Mouse (Mus musculus): ENCODE data around the gene Synj2.
"Not testable (repeated sequence)": the region's sequence is repeated elsewhere in the genome, so short reads cannot be mapped to it uniquely, and the experiment has no call there.

Gene Synj2

DNA sequence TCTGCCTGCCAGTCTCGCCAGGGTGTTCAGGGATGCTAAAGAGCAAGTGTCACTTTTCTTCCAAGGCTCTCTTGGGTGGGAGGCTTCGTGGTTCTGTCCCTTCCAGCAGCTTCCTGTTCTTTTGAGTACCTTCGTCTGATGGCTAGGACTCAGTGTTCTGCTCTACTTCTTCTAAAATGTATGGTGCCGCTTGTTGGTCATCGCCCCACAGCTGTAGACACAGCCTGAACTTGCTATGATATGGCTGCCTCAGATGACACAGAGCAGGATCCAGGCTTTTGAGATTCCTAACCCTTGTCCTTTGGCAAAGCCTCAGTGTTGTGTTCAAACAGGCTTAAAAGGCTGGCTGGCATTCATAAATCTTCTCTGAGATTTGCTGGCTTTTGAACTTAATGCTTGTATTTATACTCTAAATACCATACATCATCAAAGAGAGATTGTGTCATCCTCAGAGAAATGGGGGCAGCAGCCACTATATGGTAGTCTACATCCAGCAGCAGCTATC lies 58.0 kb downstream of the Synj2 start:
- no peak for DNase-seq (ENCODE audit: low read depth, low spot score)

DNA sequence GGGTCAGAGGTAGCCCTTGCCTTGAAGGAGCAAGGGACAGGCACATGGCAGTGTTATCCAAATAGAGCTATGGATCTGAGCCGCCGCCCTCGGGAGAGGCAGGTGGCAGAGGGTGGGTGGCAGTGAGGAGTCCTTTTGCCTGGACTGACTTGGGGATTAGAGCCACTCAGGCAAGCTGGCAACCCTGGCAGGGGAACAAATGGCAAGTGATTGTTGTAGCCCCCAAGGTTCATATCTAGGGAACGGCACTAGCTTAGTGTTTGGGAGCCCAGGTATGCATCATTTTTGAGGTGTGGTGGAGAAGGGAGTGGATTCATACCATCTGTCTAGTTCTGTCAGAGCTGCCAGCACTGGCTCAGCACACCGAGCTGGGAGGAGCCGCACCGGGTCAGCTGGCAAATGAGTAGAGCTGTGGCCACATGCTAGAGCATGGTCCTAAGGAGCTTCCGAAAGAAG lies 59.8 kb downstream of the Synj2 start:
- DNase-seq (ENCODE audit: low read depth, low spot score) = no peak

DNA sequence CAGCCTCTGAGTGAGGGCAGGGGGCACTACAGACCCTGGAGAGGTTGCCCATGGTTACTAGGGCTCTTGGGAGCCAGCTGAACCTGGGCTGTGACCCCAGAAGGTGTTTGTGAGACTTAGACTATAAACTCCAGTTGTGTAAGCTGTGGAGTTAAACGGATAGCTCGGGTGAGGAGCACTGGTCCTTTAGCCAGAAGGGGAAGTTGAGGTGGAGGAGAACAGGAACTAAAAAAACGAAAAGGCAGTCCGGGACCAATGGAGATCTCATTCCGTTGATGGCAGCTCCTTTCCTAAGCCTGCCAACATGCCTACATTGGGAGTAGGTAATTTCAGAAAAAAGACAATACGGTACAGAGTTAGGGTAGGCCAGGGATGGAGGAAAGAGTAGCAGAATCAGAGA lies 60.3 kb downstream of the Synj2 start:
- DNase-seq (ENCODE audit: low read depth, low spot score) = no peak

DNA sequence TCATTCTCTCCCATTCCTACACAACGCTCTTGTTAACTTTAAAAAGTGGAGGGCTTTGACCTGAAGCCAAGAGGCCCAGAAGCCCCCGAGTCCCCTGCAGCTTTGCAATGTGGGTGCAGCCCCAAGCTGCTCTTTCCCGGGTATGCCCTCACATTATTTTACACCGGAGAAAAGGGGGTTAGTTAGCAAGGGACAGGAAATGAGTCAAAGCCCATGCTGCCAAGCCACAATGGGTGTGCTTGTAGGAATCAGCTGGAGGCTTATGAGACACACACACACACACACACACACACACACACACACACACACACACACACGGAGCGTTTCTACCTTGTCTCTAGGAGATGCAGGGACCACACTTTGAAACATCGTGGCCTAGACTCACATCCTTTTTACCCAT lies 60.8 kb downstream of the Synj2 start:
- no peak for DNase-seq (ENCODE audit: low read depth, low spot score)

DNA sequence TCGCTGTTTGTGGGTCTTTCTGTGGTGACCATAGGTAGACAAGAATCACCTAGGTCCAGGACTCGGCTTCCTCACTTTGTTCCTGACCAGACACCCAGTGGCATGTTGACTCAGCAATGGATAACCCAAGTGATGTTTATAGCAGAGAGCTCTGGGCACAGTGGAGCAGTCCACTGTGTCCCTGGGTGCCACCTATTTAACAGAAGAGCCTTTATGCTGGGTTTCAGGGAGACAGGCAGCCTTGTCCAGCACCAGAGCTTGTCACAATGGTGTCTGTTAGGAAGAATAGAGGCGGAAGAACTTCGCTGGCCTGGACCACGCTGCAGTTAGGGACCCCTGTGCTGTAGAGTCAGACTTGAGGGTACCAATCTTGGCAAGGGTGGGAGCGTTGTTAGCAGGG lies 61.5 kb downstream of the Synj2 start:
- no peak for DNase-seq (ENCODE audit: low read depth, low spot score)

DNA sequence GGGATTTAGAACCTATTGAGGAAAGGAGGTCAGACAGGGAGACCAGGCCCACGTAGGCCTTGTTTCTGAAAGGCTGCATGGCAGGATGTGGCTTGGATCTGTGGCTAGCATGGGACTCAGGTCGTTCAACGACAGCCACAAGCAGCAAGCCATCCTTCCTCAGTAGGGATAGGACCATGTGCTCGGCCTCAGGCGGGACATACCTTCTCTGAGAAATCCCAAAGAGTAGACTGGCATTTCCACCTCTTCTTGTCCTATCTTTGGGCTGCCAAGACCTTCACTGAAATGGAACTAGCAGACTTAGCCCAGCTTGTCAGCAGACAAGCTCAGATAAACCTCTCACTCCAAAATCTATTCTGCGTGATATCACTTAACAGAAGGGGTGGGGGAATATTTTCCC lies 62.6 kb downstream of the Synj2 start:
- no peak for DNase-seq (ENCODE audit: low read depth, low spot score)

DNA sequence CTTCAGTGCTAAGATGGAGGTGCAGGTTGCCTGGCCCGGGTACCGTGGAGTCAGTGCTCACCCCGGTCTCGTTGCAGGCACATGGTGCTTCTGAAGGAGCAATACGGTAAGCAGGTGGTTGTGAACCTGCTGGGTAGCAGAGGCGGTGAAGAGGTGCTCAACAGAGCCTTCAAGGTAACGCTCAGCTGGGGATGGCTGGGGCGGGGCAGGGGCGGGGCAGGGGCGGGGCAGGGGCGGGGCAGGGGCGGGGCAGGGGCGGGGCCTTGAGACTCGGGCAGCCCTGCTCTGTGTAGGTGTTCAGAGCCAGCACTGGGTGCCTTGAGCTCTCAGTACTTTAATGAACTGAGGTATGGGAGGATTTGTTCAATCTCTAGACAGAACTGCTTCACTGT lies 64.2 kb downstream of the Synj2 start:
- no peak for DNase-seq (ENCODE audit: low read depth, low spot score)

DNA sequence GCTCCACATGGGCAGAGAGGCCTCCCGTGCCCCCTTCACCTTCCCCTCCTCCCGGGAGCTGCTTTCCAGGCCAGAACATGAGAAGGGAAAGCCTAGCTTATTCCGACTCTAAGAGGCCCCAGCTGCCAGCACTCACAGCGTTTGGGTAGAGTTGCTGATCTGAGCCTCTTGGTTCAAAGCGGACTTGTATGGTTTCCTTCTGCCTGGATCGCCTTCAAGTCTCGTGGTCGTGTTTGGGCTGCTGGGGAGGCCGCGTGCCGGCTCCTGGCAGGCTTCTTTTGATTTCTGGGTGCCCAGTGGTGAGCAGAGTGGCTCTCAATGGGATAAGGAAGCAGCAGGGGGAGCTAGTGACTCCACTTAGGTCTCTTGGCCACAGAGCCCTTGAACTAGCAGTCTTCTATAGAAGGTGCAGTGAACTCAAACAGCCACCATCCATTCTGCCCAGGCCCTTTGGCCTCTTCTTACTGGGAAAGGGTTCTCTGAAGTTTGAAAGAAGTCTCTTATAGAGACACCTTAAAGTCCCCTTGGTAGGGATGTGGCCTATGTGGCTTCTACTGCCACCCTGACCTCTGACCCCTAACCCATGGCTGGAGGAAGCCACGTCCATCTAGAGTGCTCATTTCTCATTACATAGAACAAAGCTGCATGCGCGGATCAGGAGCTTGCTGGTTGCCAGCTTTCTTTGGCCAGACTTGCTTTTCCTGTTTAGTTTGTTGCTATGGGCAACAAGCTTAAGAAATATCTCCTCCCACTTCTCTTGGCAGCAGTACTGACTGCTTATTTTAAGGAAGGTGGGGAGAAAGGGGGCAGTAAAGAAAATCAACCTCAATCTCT lies 64.8 kb downstream of the Synj2 start:
- no peak for DNase-seq (ENCODE audit: low read depth, low spot score)

DNA sequence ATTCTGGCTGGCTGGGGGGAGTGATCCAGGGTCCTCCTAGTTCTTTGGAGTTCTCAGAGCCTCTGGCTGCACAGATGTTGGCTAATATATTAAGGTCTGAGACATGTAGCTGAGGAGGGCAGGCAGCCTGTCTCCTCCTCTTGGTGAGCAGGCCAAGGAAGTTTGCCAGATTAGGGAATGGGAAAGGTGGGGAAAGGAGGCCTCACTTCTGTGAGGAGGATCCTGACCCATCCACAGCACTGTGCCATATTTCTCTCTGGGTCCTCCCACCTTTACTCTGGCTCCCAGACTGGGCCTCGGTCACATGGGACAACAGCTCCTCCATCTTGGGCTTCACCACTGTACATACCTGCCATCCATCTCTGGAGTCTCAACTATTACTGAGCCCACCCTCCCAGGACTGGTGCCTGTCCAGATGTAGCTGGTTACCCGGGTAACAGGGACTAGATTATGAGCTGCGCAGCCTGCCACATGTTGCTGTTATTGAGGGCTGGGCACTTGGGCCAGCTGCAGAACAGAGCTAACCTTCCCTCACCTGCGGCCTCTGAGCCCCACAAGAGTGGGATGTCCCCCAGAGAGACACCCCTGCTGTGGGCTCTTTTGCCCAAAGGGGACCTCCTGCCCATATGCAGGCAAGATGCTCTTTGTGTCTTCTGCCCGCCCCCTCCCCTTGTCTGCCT lies 66.2 kb downstream of the Synj2 start:
- no peak for DNase-seq (ENCODE audit: low read depth, low spot score)

DNA sequence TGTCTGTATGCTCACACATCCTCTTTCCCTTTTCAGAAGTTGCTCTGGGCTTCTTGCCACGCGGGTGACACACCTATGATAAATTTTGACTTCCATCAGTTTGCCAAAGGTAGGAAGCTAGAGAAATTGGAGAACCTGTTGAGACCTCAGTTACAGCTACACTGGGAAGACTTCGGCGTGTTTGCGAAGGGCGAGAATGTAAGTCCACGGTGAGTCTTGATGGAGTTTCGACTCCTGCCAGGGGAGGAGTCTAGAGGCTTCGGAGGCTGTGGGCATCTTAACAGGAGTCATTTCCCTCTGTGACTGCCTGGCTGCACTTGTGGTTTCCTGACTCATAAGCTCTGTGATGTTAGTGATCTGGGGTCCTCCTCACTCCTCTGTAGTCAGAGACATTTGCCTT lies 66.8 kb downstream of the Synj2 start:
- DNase-seq (ENCODE audit: low read depth, low spot score) = no peak

DNA sequence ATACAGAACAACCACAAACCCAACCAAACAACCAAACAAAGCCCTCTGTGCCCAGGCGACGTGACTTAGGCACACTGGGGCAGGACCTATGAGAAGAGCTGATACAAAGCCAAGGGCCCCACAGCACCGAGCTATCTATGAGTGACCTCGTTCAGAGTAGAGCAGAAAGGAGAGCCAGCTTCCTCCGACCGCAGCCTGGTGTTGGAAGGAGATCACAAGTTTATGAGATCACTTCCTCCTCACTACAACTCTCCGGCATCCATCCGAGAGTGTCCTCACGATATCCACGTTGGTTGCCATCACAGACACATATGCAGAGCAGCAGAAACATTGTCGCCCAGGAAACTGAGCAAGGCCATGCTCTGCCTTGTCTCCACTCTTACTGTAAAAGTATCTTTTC lies 67.5 kb downstream of the Synj2 start:
- no peak for DNase-seq (ENCODE audit: low read depth, low spot score)

DNA sequence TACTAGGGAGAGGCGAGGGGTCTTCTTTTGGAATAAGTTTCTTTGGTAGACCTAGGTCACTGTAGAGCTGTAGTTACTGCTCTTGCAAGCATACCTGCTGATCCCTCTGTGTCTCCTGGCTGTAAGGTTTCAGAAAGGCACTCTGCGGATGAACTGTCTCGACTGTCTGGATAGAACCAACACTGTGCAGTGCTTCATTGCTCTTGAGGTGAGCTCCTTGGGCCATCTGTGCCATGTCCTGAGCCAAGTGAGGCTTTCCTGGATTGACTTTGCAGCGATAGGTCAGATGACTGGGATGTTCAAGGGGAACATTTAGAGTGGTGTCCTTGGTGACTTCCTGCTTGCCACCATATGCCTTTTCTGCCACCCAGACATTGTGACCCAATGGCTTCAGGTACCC lies 68.5 kb downstream of the Synj2 start:
- no peak for DNase-seq (ENCODE audit: low read depth, low spot score)

DNA sequence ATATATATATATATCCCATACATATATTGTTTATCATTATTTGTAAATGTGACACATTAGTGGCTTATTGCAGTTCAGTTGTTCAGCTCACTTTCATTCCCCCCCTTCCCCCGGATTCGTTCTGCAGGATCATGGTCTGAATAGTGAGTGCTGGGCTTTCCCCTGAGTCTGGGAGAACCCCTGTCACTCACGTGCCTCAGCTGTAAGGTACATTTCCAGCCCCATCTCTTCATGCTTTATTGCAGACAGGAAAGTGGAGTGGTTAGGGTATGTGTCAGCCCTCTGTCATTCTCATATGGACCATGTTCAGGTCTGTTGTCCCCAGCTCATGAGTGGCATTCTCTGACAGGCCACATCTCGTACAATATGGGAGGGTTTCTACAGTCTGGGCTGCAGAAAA lies 72.0 kb downstream of the Synj2 start:
- no peak for DNase-seq (ENCODE audit: low read depth, low spot score)

DNA sequence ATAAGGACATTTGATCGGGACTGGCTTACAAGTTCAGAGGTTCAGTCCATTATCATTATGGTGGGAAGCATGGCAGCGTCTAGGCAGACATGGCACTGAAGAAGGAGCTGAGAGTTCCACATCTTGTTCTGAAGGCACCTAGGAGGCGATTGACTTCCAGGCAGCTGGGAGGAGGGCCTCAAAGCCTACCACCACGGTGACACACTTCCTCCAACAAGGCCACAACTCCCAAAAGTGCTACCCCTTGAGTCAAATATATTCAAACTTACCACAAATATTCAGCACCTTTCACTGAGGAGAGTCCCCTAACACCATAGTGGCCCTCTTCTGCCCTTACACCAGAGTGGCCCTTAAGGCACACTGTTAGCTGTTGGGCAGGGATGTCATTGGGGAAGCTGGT lies 73.9 kb downstream of the Synj2 start:
- DNase-seq (ENCODE audit: low read depth, low spot score) = no peak

DNA sequence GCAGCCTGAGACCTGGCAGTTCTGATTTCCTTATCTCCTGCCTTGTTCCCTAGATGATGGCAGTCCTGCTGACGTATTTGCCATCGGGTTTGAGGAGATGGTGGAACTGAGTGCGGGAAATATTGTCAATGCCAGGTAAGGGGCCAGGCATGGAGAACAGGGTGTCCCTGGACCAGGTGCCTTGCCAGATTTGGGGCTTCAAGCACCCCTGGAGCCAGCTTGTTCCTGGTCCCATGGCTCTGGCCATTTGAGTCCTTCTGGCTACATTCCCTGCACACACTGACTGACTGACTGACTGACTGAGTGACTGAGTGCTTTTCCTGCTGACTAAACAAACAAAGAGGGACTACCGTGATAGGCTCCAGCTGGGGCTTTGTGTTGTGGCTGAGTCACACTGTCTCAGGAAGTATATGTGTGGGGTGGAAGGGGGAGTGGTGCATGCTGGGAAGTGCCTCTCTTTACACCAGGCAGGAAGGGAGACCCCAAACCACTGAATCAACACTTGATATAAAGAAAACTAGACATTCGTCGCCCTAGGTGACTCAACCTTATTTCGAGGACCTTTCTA lies 75.2 kb downstream of the Synj2 start:
- DNase-seq (ENCODE audit: low read depth, low spot score) = no peak

DNA sequence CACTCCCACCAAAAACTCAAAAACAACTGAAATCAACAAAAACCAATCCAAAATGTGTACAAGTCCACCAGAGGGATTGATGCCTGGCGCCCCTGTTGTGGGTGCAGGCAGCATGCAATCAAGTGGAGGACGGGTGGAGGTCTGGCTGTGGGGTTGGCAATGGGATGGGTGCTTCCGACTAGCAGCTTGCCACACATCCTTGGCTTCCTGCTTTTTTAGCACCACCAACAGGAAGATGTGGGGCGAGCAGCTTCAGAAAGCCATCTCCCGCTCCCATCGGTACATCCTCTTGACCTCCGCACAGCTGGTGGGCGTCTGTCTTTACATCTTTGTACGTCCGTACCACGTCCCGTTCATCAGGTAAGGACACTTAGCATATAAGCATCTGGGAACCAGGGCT lies 76.2 kb downstream of the Synj2 start:
- DNase-seq (ENCODE audit: low read depth, low spot score) = no peak

DNA sequence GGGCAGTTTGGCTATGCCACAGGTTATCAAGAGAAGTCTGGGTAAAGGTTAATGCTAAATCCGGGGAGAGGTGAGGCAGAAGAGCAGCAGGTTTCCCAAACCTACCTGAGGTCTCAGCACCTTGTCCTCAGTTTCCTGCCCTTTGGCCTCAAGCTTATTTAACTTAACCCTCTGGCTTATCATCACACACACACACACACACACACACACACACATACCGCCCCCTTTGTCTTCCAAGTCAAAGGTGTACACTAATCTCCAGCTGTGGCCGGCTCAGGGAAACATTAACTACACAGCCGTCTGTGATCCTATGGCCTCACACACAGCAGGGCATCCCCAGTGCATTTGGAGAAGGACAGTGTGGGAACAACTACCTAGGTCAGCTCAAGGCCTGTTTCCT lies 77.3 kb downstream of the Synj2 start:
- no peak for DNase-seq (ENCODE audit: low read depth, low spot score)

DNA sequence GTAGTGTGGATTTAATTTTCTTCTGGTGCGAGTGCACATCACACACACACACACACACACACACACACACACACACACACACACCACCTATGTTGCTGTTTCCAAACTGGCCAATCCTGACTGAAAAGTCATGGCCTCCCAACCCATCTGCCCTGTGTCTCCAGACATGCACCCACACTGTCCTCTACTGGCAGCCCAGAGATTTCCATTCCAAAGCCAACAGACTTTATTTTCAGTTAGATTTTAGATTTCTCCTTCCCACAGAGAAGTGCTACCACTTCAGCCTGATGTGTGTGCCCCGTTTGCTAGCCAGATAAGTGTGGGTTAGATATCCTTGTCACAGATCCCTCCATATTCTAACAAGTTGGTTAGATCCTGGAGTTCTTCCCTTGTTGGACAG lies 78.7 kb downstream of the Synj2 start:
- no peak for DNase-seq (ENCODE audit: low read depth, low spot score)

DNA sequence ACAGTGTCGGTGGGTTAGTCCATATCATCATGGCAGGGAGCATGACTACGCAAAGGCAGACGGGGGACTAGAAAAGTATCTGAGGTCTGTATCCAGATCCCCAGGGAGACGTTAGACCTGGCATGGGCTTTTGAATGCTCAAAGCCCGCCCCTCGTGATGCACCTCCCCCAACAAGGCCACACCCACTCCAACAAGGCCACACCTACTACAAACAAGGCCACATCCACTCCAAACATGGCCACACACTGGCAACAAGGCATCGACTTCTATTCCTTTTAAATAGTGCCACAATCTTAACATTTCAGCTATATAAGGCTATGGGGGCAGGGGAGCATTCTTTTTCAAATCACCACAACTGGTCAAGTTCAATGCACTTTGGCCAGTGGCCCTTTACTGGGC lies 79.6 kb downstream of the Synj2 start:
- no peak for DNase-seq (ENCODE audit: low read depth, low spot score)

DNA sequence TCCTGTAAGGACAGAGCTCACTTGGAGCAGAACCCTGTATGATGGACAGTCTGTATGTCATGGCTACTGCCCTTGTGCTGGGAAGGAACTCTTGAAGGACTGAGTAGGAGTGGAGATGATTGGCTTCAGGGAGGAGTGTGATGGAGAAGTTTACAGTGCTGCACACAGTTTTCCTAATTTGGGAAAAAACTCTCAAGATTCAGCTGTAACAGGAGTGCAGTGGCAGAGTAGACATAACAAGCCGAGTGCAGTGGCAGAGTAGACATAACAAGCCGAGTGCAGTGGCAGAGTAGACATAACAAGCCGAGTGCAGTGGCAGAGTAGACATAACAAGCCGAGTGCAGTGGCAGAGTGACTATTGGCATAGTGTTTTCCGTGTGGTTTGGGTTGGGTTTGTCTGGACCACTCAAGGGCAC lies 80.3 kb downstream of the Synj2 start:
- not testable (repeated sequence) for DNase-seq (ENCODE audit: low read depth, low spot score)

DNA sequence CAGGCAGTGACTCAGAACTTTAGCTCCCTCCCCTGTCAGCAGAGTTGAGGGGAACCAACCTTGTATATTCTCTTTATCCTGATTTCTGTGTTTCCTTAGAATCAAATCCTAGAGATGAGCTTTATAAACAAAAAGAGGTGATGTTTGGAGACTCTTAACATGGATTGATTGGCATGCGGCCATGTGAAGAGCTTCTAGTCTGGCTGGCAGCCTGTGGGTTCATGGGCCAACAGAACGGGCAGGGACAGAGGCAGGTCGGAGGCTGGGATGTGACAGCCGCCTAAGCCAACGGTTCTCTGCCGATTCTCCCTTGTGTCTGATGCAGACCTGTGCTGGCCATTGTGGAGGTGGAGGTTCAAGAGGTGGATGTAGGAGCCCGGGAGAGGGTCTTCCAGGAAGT lies 84.8 kb downstream of the Synj2 start:
- no peak for DNase-seq (ENCODE audit: low read depth, low spot score)

DNA sequence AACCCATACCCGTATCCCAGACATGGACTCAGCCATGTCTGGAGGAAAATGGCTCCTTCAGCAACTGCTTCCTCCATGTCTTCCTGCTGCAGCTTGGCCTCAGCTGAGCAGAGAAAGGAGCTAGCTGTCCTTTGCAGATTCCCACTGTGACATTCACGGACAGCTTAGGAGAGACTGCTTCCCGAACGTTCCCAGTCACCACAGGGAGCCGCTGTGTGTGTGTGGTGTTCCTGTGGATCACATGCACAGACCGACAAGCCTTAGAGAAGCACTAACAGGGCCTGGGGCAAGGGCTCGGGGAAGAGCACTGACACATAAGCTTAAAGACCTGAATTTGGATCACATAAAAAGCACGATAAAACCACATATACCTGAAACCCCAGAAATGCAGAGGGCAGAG lies 94.6 kb downstream of the Synj2 start:
- DNase-seq (ENCODE audit: low read depth, low spot score) = no peak

DNA sequence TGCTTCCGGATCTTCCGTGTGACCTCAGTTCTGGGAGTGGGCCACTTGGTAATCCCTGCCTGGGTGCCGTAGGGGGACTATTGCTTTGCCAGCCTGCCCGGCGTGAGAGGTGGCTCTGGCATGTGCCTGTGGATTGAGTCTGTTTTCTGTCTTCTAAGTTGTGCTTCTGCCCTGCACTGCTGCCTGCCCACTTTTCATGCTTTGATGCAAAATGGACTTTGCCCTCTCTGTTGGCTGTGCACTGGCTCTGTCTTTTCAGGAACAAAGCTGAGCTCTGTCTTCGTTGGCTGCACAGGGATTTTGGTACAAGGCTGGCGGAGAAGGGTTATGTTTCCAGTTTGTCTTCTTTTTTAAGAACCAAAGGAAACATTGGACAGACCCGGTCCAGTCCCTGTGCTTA lies 95.4 kb downstream of the Synj2 start:
- DNase-seq (ENCODE audit: low read depth, low spot score) = no peak

Data from mesoderm, embryonic 11.5 days (tissue).